8 mouse cellular contexts compared by ENCODE assay signal in genomic region chr8:123103285-123103684, GRCm38 (mm10). TPM values are rescaled to one million over a fixed set of nuclear protein-coding genes. Genes with fewer than 3 reads are reported as not detected.
DNase-seq lines count a peak whose midpoint lies in the region; ATAC-seq and TF ChIP-seq lines count a peak whose summit lies in the region.

No protein-coding gene starts in this region.

- no peak for ATAC-seq in heart, embryonic 13.5 days (ENCODE audit: extremely low read depth, insufficient number of reproducible peaks, low FRiP score, low TSS enrichment)
- ATAC-seq in midbrain, embryonic 11.5 days (ENCODE audit: low FRiP score), result no peak

- no peak for TF ChIP-seq CTCF in E14TG2a.4 (conservative IDR thresholded peaks at IDR 0.05; ENCODE audit: low read length)

- H3K4me3 ChIP-seq in heart, embryonic 13.5 days, result peak overlapping the region; percentile 84
- peak overlapping the region; percentile 95 for H3K4me3 ChIP-seq in E14TG2a.4 (replicated peaks; ENCODE audit: low read length)
- H3K4me3 ChIP-seq in hindbrain, embryonic 10.5 days, result peak overlapping the region; percentile 83
- peak overlapping the region; percentile 84 for H3K4me3 ChIP-seq in midbrain, embryonic 11.5 days (ENCODE audit: low read depth, low read length)

- peaks cover 35% of the 10 kb centered on the region for H3K36me3 ChIP-seq in heart, embryonic 13.5 days
- peaks cover 29% of the 10 kb centered on the region for H3K36me3 ChIP-seq in E14TG2a.4 (ENCODE audit: insufficient read depth, low read length)
- peaks cover 35% of the 10 kb centered on the region for H3K36me3 ChIP-seq in hindbrain, embryonic 10.5 days
- H3K36me3 ChIP-seq in midbrain, embryonic 11.5 days (ENCODE audit: control insufficient read depth, insufficient read depth, low read length), result peaks cover 7% of the 10 kb centered on the region; the same call in 1 of the 2 replicates

- H3K27ac ChIP-seq in heart, embryonic 13.5 days (replicated peaks), result peak overlapping the region; percentile 89
- peak overlapping the region; percentile 99 for H3K27ac ChIP-seq in hindbrain, embryonic 10.5 days
- no peak overlapping the region for H3K27ac ChIP-seq in midbrain, embryonic 11.5 days (ENCODE audit: low read depth, low read length)

- WGBS in heart, embryonic 13.5 days, result 12% methylated on average over 15 of the region's 15 CpGs
- WGBS in hindbrain, embryonic 10.5 days, result 21% methylated on average over 15 of the region's 15 CpGs
- 21% methylated on average over 14 of the region's 15 CpGs for WGBS in midbrain, embryonic 11.5 days

- peak overlapping the region; percentile 90 for H3K4me2 ChIP-seq in heart, embryonic 13.5 days
- H3K4me2 ChIP-seq in midbrain, embryonic 11.5 days, result peak overlapping the region; percentile 92

- peak overlapping the region; percentile 93 for H3K9ac ChIP-seq in heart, embryonic 13.5 days
- peak overlapping the region; percentile 97 for H3K9ac ChIP-seq in midbrain, embryonic 11.5 days (ENCODE audit: low read length)

- H3K4me1 ChIP-seq in heart, embryonic 13.5 days, result peaks cover 15% of the 10 kb centered on the region
- peaks cover 38% of the 10 kb centered on the region for H3K4me1 ChIP-seq in E14TG2a.4 (replicated peaks; ENCODE audit: low read depth, low read length)
- H3K4me1 ChIP-seq in hindbrain, embryonic 10.5 days (replicated peaks), result peaks cover 24% of the 10 kb centered on the region
- H3K4me1 ChIP-seq in midbrain, embryonic 11.5 days (ENCODE audit: control insufficient read depth, insufficient read depth, low read length), result peaks cover 11% of the 10 kb centered on the region

- DNase-seq in heart, adult 18-20 months, result no peak
- no peak for DNase-seq in hindbrain, embryonic 10.5 days (ENCODE audit: low spot score)
- peak; percentile 87 for DNase-seq in midbrain, embryonic 11.5 days (ENCODE audit: low spot score, missing footprints)
- DNase-seq in urinary bladder, postnatal 25 days (ENCODE audit: low spot score), result no peak
- no peak for DNase-seq in adrenal gland, adult 18-20 months (ENCODE audit: low spot score in 2 of 2)
- DNase-seq in adrenal gland, postnatal 10 days, result no peak

- no peaks in the 10 kb centered on the region for H3K9me3 ChIP-seq in heart, embryonic 13.5 days
- no peaks in the 10 kb centered on the region for H3K9me3 ChIP-seq in E14TG2a.4 (ENCODE audit: low read length)
- H3K9me3 ChIP-seq in hindbrain, embryonic 10.5 days, result no peaks in the 10 kb centered on the region
- H3K9me3 ChIP-seq in midbrain, embryonic 11.5 days (ENCODE audit: control insufficient read depth, low read length), result no peaks in the 10 kb centered on the region

- H3K27me3 ChIP-seq in heart, embryonic 13.5 days (replicated peaks), result no peaks in the 10 kb centered on the region
- H3K27me3 ChIP-seq in E14TG2a.4 (ENCODE audit: insufficient read depth, low read length), result no peaks in the 10 kb centered on the region
- H3K27me3 ChIP-seq in hindbrain, embryonic 10.5 days (ENCODE audit: insufficient read depth, poor library complexity, severe bottlenecking), result no peaks in the 10 kb centered on the region
- H3K27me3 ChIP-seq in midbrain, embryonic 11.5 days (ENCODE audit: control insufficient read depth, insufficient read depth, low read length), result no peaks in the 10 kb centered on the region

RNA-seq across cellular contexts. Expression of gene Rpl13, which starts 1.1 kb away (rescaled TPM):
- polyA plus RNA-seq in heart, embryonic 13.5 days (2015; fragmentation: Nextera tagmentation; extraction: Ambion mirVana), result 938 and 957 TPM in 2 replicates
- 100 to 1,000 TPM; 462 to 489 TPM for total RNA-seq in heart, adult 18-20 months (2021)
- polyA plus RNA-seq in hindbrain, embryonic 10.5 days (2016; fragmentation: Nextera tagmentation; extraction: Ambion mirVana), result 1,248 and 1,330 TPM in 2 replicates
- 1,312 and 1,403 TPM in 2 replicates for polyA plus RNA-seq in midbrain, embryonic 11.5 days (2014; fragmentation: Nextera tagmentation; extraction: Ambion mirVana)
- 100 to 1,000 TPM; 629 to 647 TPM for total RNA-seq in adrenal gland, adult 18-20 months (2021)
- total RNA-seq in adrenal gland, postnatal 10 days (2021), result 100 to 1,000 TPM; 682 to 692 TPM

RNA-seq across cellular contexts. Expression of gene Cpne7, which starts 13.9 kb away (rescaled TPM):
- 0.19 and 0.24 TPM in 2 replicates for polyA plus RNA-seq in heart, embryonic 13.5 days (2015; fragmentation: Nextera tagmentation; extraction: Ambion mirVana)
- 1 to 10 TPM in 1 of 2 experiments, under 1 TPM in 1; 0.62 to 1.1 TPM for total RNA-seq in heart, adult 18-20 months (2021)
- polyA plus RNA-seq in hindbrain, embryonic 10.5 days (2016; fragmentation: Nextera tagmentation; extraction: Ambion mirVana), result 0.12 and 0.63 TPM in 2 replicates
- 0.07 TPM in 1 of 2 replicates, not detected in the other for polyA plus RNA-seq in midbrain, embryonic 11.5 days (2014; fragmentation: Nextera tagmentation; extraction: Ambion mirVana)
- total RNA-seq in adrenal gland, adult 18-20 months (2021), result 1 to 10 TPM; 4.7 to 6.6 TPM
- 1 to 10 TPM; 4.9 to 5.1 TPM for total RNA-seq in adrenal gland, postnatal 10 days (2021)

RNA-seq across cellular contexts. Expression of gene Spg7, which starts 40.5 kb away (rescaled TPM):
- 62.2 and 62.7 TPM in 2 replicates for polyA plus RNA-seq in heart, embryonic 13.5 days (2015; fragmentation: Nextera tagmentation; extraction: Ambion mirVana)
- 10 to 100 TPM; 94.2 to 100.0 TPM for total RNA-seq in heart, adult 18-20 months (2021)
- polyA plus RNA-seq in hindbrain, embryonic 10.5 days (2016; fragmentation: Nextera tagmentation; extraction: Ambion mirVana), result 56.6 and 58.2 TPM in 2 replicates
- 35.9 TPM in 2 replicates for polyA plus RNA-seq in midbrain, embryonic 11.5 days (2014; fragmentation: Nextera tagmentation; extraction: Ambion mirVana)
- total RNA-seq in adrenal gland, adult 18-20 months (2021), result 10 to 100 TPM; 86.9 to 88.3 TPM
- 10 to 100 TPM; 64.9 to 82.8 TPM for total RNA-seq in adrenal gland, postnatal 10 days (2021)

RNA-seq across cellular contexts. Expression of gene Sult5a1, which starts 54.8 kb away (rescaled TPM):
- 4.0 and 7.5 TPM in 2 replicates for polyA plus RNA-seq in heart, embryonic 13.5 days (2015; fragmentation: Nextera tagmentation; extraction: Ambion mirVana)
- total RNA-seq in heart, adult 18-20 months (2021), result 1 to 10 TPM in 1 of 2 experiments, under 1 TPM in 1; 0.82 to 1.3 TPM
- 4.3 and 5.8 TPM in 2 replicates for polyA plus RNA-seq in hindbrain, embryonic 10.5 days (2016; fragmentation: Nextera tagmentation; extraction: Ambion mirVana)
- polyA plus RNA-seq in midbrain, embryonic 11.5 days (2014; fragmentation: Nextera tagmentation; extraction: Ambion mirVana), result 2.9 and 3.2 TPM in 2 replicates
- 10 to 100 TPM in 1 of 2 experiments, 1 to 10 TPM in 1; 9.2 to 12.2 TPM for total RNA-seq in adrenal gland, adult 18-20 months (2021)
- total RNA-seq in adrenal gland, postnatal 10 days (2021), result 10 to 100 TPM in 1 of 2 experiments, 1 to 10 TPM in 1; 9.0 to 10.3 TPM
